Mouse (Mus musculus) MEL (cell line): Measurements from ENCODE around the gene Pde4b. TPM values are rescaled to one million over a fixed set of nuclear protein-coding genes. Genes with fewer than 3 reads are reported as not detected.

Source experiments
- DNase-seq: peaks from one replicate; pipeline ENCODE4 v3.0.0; 2011; ENCODE audit warnings: low read depth, low spot score
- H3K27ac ChIP-seq: 2 replicates; pipeline ENCODE4 v1.5.1; 2012; ENCODE audit warnings: low read depth, mild to moderate bottlenecking, control low read depth, low read length, moderate library complexity; ENCODE audit not compliant: control insufficient read depth
- H3K27me3 ChIP-seq, 2 experiments: fragments of 150-350 bp in 1 of 2; sonication (generic) in 1 of 2; 2 replicates each; pipeline ENCODE4 v1.6.1; 2012; ENCODE audit warnings: low read length in 2 of 2, mild to moderate bottlenecking in 2 of 2, improper control_type of control experiment in 1 of 2, moderate library complexity in 1 of 2; ENCODE audit not compliant: insufficient read depth in 2 of 2, control insufficient read depth in 1 of 2
- H3K36me3 ChIP-seq, 2 experiments: 2 replicates each; pipeline ENCODE4 v1.6.1; 2012 to 2014; ENCODE audit warnings: low read length in 2 of 2, improper control_type of control experiment in 1 of 2, inconsistent platforms in 1 of 2, mild to moderate bottlenecking in 1 of 2; ENCODE audit not compliant: insufficient read depth in 2 of 2, control insufficient read depth in 1 of 2
- H3K4me1 ChIP-seq, 2 experiments: fragments of 150-350 bp in 1 of 2; sonication (generic) in 1 of 2; 2 replicates each; pipeline ENCODE4 v1.6.1; 2012; ENCODE audit warnings: low read length in 2 of 2, improper control_type of control experiment in 1 of 2, mild to moderate bottlenecking in 1 of 2; ENCODE audit not compliant: insufficient read depth in 2 of 2, control insufficient read depth in 1 of 2
- H3K4me3 ChIP-seq, 2 experiments: fragments of 150-350 bp in 1 of 2; sonication (generic) in 1 of 2; 2 replicates each; pipeline ENCODE4 v1.5.1; 2012; ENCODE audit warnings: low read depth in 2 of 2, low read length in 2 of 2, mild to moderate bottlenecking in 2 of 2, moderate library complexity in 2 of 2, control low read depth in 1 of 2, improper control_type of control experiment in 1 of 2; ENCODE audit not compliant: control insufficient read depth in 1 of 2, insufficient read depth in 1 of 2
- H3K79me2 ChIP-seq: 2 replicates; pipeline ENCODE4 v1.6.1; 2012; ENCODE audit warnings: mild to moderate bottlenecking, low read length, moderate library complexity; ENCODE audit not compliant: control insufficient read depth, poor library complexity, insufficient read depth
- H3K9ac ChIP-seq: 2 replicates; pipeline ENCODE4 v1.6.1; 2012; ENCODE audit warnings: low read depth, mild to moderate bottlenecking, control low read depth, low read length, moderate library complexity; ENCODE audit not compliant: control insufficient read depth, poor library complexity, severe bottlenecking
- H3K9me3 ChIP-seq: fragments of 150-350 bp; sonication (generic); replicated peaks from 2 replicates; pipeline ENCODE4 v1.6.1; 2012; ENCODE audit warnings: mild to moderate bottlenecking, low read length, improper control_type of control experiment, moderate library complexity; ENCODE audit not compliant: insufficient read depth
- BHLHE40 ChIP-seq: IDR thresholded peaks from 2 replicates; pipeline ENCODE4 v1.6.1; 2012; ENCODE audit warnings: low read depth, mild to moderate bottlenecking, inconsistent platforms, low read length, improper control_type of control experiment, borderline replicate concordance
- CHD2 ChIP-seq: IDR thresholded peaks from 2 replicates; pipeline ENCODE4 v1.6.1; 2011; ENCODE audit warnings: low read length, improper control_type of control experiment
- CTCF ChIP-seq, 3 experiments: IDR thresholded peaks in 2 of 3; conservative IDR thresholded peaks in 1 of 3; 2 replicates each; pipeline ENCODE4 v1.5.1; 2011 to 2012; ENCODE audit warnings: low read length in 3 of 3, low read depth in 2 of 3, mild to moderate bottlenecking in 2 of 3, improper control_type of control experiment in 1 of 3, inconsistent platforms in 1 of 3, mixed read lengths in 1 of 3, moderate library complexity in 1 of 3; ENCODE audit not compliant: control insufficient read depth in 1 of 3, insufficient read depth in 1 of 3, poor library complexity in 1 of 3, severe bottlenecking in 1 of 3
- ELF1 ChIP-seq: IDR thresholded peaks from 2 replicates; pipeline ENCODE4 v1.6.1; 2014; ENCODE audit warnings: low read depth, mild to moderate bottlenecking, inconsistent platforms, low read length, improper control_type of control experiment, moderate library complexity
- EP300 ChIP-seq, 2 experiments: IDR thresholded peaks; 2 replicates each; pipeline ENCODE4 v1.6.1; 2011; ENCODE audit warnings: improper control_type of control experiment in 2 of 2, low read length in 2 of 2, low read depth in 1 of 2, mild to moderate bottlenecking in 1 of 2
- GABPA ChIP-seq: IDR thresholded peaks from 2 replicates; pipeline ENCODE4 v1.6.1; 2012; ENCODE audit warnings: low read depth, mild to moderate bottlenecking, inconsistent platforms, low read length, improper control_type of control experiment, moderate library complexity
- KAT2A ChIP-seq: conservative IDR thresholded peaks from 2 replicates; pipeline ENCODE4 v1.6.1; 2012; ENCODE audit warnings: low read depth, low read length, improper control_type of control experiment, inconsistent platforms
- MAFK ChIP-seq: IDR thresholded peaks from 2 replicates; pipeline ENCODE4 v1.6.1; 2011; ENCODE audit warnings: low read depth, mild to moderate bottlenecking, low read length, improper control_type of control experiment, borderline replicate concordance
- MAX ChIP-seq: IDR thresholded peaks from 2 replicates; pipeline ENCODE4 v1.6.1; 2011; ENCODE audit warnings: low read length, improper control_type of control experiment
- MEF2A ChIP-seq: IDR thresholded peaks from 2 replicates; pipeline ENCODE4 v1.6.1; 2014; ENCODE audit warnings: low read depth, mild to moderate bottlenecking, inconsistent platforms, low read length, improper control_type of control experiment; ENCODE audit not compliant: poor library complexity, insufficient replicate concordance, severe bottlenecking; ENCODE audit errors: extremely low read depth
- MXI1 ChIP-seq: IDR thresholded peaks from 2 replicates; pipeline ENCODE4 v1.6.1; 2011; ENCODE audit warnings: mild to moderate bottlenecking, low read depth, low read length, improper control_type of control experiment
- MYB ChIP-seq: IDR thresholded peaks from 2 replicates; pipeline ENCODE4 v1.6.1; 2011; ENCODE audit warnings: mild to moderate bottlenecking, low read depth, low read length, improper control_type of control experiment
- POLR2A ChIP-seq, 2 experiments: IDR thresholded peaks; 2 replicates each; pipeline ENCODE4 v1.6.1; 2011 to 2012; ENCODE audit warnings: low read length in 2 of 2, mild to moderate bottlenecking in 2 of 2, control low read depth in 1 of 2, improper control_type of control experiment in 1 of 2, low read depth in 1 of 2, moderate library complexity in 1 of 2; ENCODE audit not compliant: control insufficient read depth in 1 of 2, insufficient read depth in 1 of 2, poor library complexity in 1 of 2
- RAD21 ChIP-seq: IDR thresholded peaks from 2 replicates; pipeline ENCODE4 v1.6.1; 2011; ENCODE audit warnings: mild to moderate bottlenecking, low read depth, low read length, improper control_type of control experiment
- SIN3A ChIP-seq: IDR thresholded peaks from 2 replicates; pipeline ENCODE4 v1.6.1; 2012; ENCODE audit warnings: low read length, improper control_type of control experiment, inconsistent platforms
- SMC3 ChIP-seq: IDR thresholded peaks from 2 replicates; pipeline ENCODE4 v1.6.1; 2011; ENCODE audit warnings: low read depth, low read length, improper control_type of control experiment
- TAL1 ChIP-seq: IDR thresholded peaks from 2 replicates; pipeline ENCODE4 v1.6.1; 2012; ENCODE audit warnings: mild to moderate bottlenecking, inconsistent platforms, low read length, moderate library complexity, mixed read lengths
- TBP ChIP-seq: IDR thresholded peaks from 2 replicates; pipeline ENCODE4 v1.8.0; 2011; ENCODE audit warnings: low read depth, low read length, improper control_type of control experiment
- ZKSCAN1 ChIP-seq: IDR thresholded peaks from 2 replicates; pipeline ENCODE4 v1.6.1; 2012; ENCODE audit warnings: low read depth, mild to moderate bottlenecking, inconsistent platforms, low read length, improper control_type of control experiment, moderate library complexity
- ZMIZ1 ChIP-seq: IDR thresholded peaks from 2 replicates; pipeline ENCODE4 v1.6.1; 2012; ENCODE audit warnings: low read depth, mild to moderate bottlenecking, inconsistent platforms, low read length, improper control_type of control experiment, moderate library complexity
- polyA plus RNA-seq, 2 experiments: library from polyadenylated mRNA; stranded (reverse) in 1 of 2; unstranded in 1 of 2; fragments of >175 nt in 1 of 2; fragments of >200 nt in 1 of 2; gene quantifications; 2 replicates each; pipeline versions ENCODE4 v1.2.1 to v1.2.4; 2012; ENCODE audit warnings: low replicate concordance in 2 of 2, low read depth in 1 of 2; ENCODE audit not compliant: insufficient read length in 2 of 2, insufficient read depth in 1 of 2, missing spikeins in 1 of 2
- total RNA-seq: library from RNA; depleted of rRNA; stranded (reverse); fragments of 300-350 nt; gene quantifications from 2 replicates; pipeline ENCODE4 v1.2.3, GENCODE M21; 2012

Gene Pde4b
- total and polyA plus RNA-seq, 3 experiments: 2.7 to 6.0 TPM; not detected in 1

- TF ChIP-seq KAT2A (no peak), MAX (no peak), GABPA (no peak), POLR2A (IDR thresholded peaks at IDR 0.05; ENCODE audit: control insufficient read depth in 1 of 2, insufficient read depth in 1 of 2, low read depth in 1 of 2, low read length in 2 of 2, poor library complexity in 1 of 2) (no peak), ZMIZ1 (no peak), TAL1 (no peak), MXI1 (no peak), SIN3A (no peak), MAFK (no peak), RAD21 (no peak), BHLHE40 (no peak), MEF2A (no peak), SMC3 (no peak), ELF1 (no peak), EP300 (IDR thresholded peaks at IDR 0.05; ENCODE audit: low read depth in 1 of 2, low read length in 2 of 2) (no peak), TBP (no peak), MYB (no peak)
- Histone ChIP-seq H3K9me3 (no peaks in the 10 kb centered on the region), H3K4me1 (no peaks in the 10 kb centered on the region), H3K27me3 (no peaks in the 10 kb centered on the region), H3K27ac (no peak overlapping the region), H3K79me2 (no peaks in the 10 kb centered on the region), H3K9ac (no peak overlapping the region), H3K4me3 (no peak overlapping the region), H3K36me3 (no peaks in the 10 kb centered on the region)
- no peak for DNase-seq
Observed at GRCm38 (mm10) chr4:102087566-102088234, 357 bp downstream of the Pde4b start.

GRCm38 (mm10) chr4:102088235-102088867 is 1.0 kb downstream of the Pde4b start:
- no peak for DNase-seq
- TF ChIP-seq CTCF (IDR thresholded peaks at IDR 0.05 in 2 of 3, conservative IDR thresholded peaks at IDR 0.05 in 1 of 3; ENCODE audit: control insufficient read depth in 1 of 3, insufficient read depth in 1 of 3, low read depth in 2 of 3, low read length in 3 of 3, poor library complexity in 1 of 3, severe bottlenecking in 1 of 3): no peak
- TF ChIP-seq ZKSCAN1: no peak
- TF ChIP-seq EP300 (IDR thresholded peaks at IDR 0.05; ENCODE audit: low read depth in 1 of 2, low read length in 2 of 2): no peak
- TF ChIP-seq TBP: no peak
- no peak for TF ChIP-seq MAX
- TF ChIP-seq MYB: no peak
- no peak for TF ChIP-seq CHD2
- H3K36me3 ChIP-seq: no peaks in the 10 kb centered on the region
- H3K27ac ChIP-seq: no peak overlapping the region
- no peaks in the 10 kb centered on the region for H3K4me1 ChIP-seq
- H3K9me3 ChIP-seq: no peaks in the 10 kb centered on the region
- H3K27me3 ChIP-seq: no peaks in the 10 kb centered on the region
- no peaks in the 10 kb centered on the region for H3K79me2 ChIP-seq
- no peak overlapping the region for H3K4me3 ChIP-seq
- H3K9ac ChIP-seq: no peak overlapping the region
